In the genomic region with DNA sequence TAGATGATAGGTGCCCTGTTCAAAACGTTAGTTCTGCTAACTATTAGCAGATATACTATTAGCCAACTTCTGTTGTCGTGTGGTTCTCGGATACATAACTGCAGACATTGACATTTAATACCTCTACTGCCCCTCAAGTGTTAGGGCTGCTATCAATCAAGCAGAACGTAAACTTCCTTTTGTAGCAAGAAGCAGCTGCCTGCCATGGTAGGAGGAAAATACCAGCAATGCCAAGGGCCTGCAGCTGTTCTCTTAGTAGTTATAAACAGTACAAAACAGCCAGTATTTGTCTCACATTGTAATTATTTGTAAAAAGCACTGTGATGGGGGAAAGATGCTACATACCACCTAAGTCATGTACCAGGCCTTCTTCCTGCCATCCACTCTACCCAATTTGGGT, we compare ENCODE assay signal across 23 mouse cellular contexts. TPM values are rescaled to one million over a fixed set of nuclear protein-coding genes. Genes with fewer than 3 reads are reported as not detected.
DNase-seq lines count a peak whose midpoint lies in the region; ATAC-seq and TF ChIP-seq lines count a peak whose summit lies in the region.
"Had no signal": no experiment of that assay in that cellular context is flagged by ENCODE, and none has a peak within 500 bp of the region (broad histone marks: within the 10 kb centered on the region; RNA-seq: fewer than 3 reads in every experiment).

No protein-coding gene starts in this region.

- no peak overlapping the region for H3K27ac ChIP-seq in heart, embryonic 12.5 days (ENCODE audit: poor library complexity, severe bottlenecking)
- H3K27ac ChIP-seq in bone marrow, adult 2 months (ENCODE audit: control insufficient read depth, insufficient read depth, low read depth, low read length, poor library complexity) = peak overlapping the region; percentile 70; the same call in 1 of the 2 replicates
- H3K27ac ChIP-seq: embryonic facial prominence, embryonic 15.5 days; forebrain, embryonic 10.5 days; heart, adult 2 months; hindbrain, embryonic 10.5 days; hindbrain, embryonic 14.5 days; intestine, embryonic 15.5 days had no signal

- H3K4me1 ChIP-seq in heart, embryonic 12.5 days (replicated peaks) = no peaks in the 10 kb centered on the region
- peaks cover 2% of the 10 kb centered on the region; the same call in 1 of the 2 replicates for H3K4me1 ChIP-seq in bone marrow, adult 2 months (ENCODE audit: control insufficient read depth, insufficient read depth, low read length)
- H3K4me1 ChIP-seq: forebrain, embryonic 10.5 days; hindbrain, embryonic 10.5 days; intestine, embryonic 15.5 days had no signal

- TF ChIP-seq POLR2A in bone marrow, adult 2 months (IDR thresholded peaks at IDR 0.05; ENCODE audit: borderline replicate concordance, control insufficient read depth, low read depth, low read length) = no peak

- no peaks in the 10 kb centered on the region for H3K36me3 ChIP-seq in heart, embryonic 12.5 days
- H3K36me3 ChIP-seq: embryonic facial prominence, embryonic 15.5 days; forebrain, embryonic 10.5 days; G1E; hindbrain, embryonic 10.5 days; intestine, embryonic 15.5 days had no signal

- no peaks in the 10 kb centered on the region for H3K27me3 ChIP-seq in heart, embryonic 12.5 days (replicated peaks)
- H3K27me3 ChIP-seq: embryonic facial prominence, embryonic 15.5 days; intestine, embryonic 15.5 days had no signal

- DNase-seq in heart, adult 11 months = peak; percentile 24
- DNase-seq in A20 (ENCODE audit: low read depth, low spot score) = peak; percentile 82
- DNase-seq in left cerebral cortex, postnatal 14 days (ENCODE audit: low spot score in 2 of 2) = no peak
- DNase-seq: adrenal gland, adult 8-10 months; adrenal gland, postnatal 36 days; B cell, adult 2 months; cerebellum, adult 11 months; cerebellum, adult 8-10 months; cerebellum, postnatal 14 days; heart, adult 2 months had no signal

- 58% methylated on average over 4 of the region's 4 CpGs for WGBS in heart, embryonic 12.5 days
- 41% methylated on average over 4 of the region's 4 CpGs for WGBS in bone marrow, adult 2 months

- no peak overlapping the region for H3K9ac ChIP-seq in heart, embryonic 12.5 days
- H3K9ac ChIP-seq: embryonic facial prominence, embryonic 15.5 days; hindbrain, embryonic 14.5 days; intestine, embryonic 15.5 days had no signal

- no peak for TF ChIP-seq CTCF in bone marrow, adult 2 months (IDR thresholded peaks at IDR 0.05; ENCODE audit: control insufficient read depth, insufficient read depth, low read length)

- no peak for ATAC-seq in heart, embryonic 12.5 days (ENCODE audit: insufficient number of reproducible peaks, low FRiP score)
- peak; percentile 26; the same call in 1 of the 2 replicates for ATAC-seq in neutrophil, adult 5-6 weeks (ENCODE audit: extremely low read depth, insufficient number of reproducible peaks, low FRiP score, poor library complexity, severe bottlenecking)
- ATAC-seq: CD4-positive, CD25-positive, alpha-beta regulatory T cell, adult 4 months; forebrain, embryonic 14.5 days; intestine, embryonic 15.5 days had no signal

- no peak overlapping the region for H3K4me2 ChIP-seq in heart, embryonic 12.5 days
- H3K4me2 ChIP-seq: embryonic facial prominence, embryonic 15.5 days; heart, embryonic 11.5 days; hindbrain, embryonic 14.5 days; intestine, embryonic 15.5 days had no signal

- intact Hi-C loops in left cerebral cortex, postnatal 14 days (cut with DNase I) = no loop called here

- H3K4me3 ChIP-seq in heart, embryonic 12.5 days = no peak overlapping the region
- H3K4me3 ChIP-seq in bone marrow, adult 2 months (replicated peaks; ENCODE audit: control insufficient read depth, low read depth, low read length) = no peak overlapping the region
- H3K4me3 ChIP-seq: embryonic facial prominence, embryonic 15.5 days; erythroblast, embryonic 14.5 days; forebrain, embryonic 10.5 days; heart, adult 2 months; hindbrain, embryonic 10.5 days; intestine, embryonic 15.5 days had no signal

- no peaks in the 10 kb centered on the region for H3K9me3 ChIP-seq in heart, embryonic 12.5 days (replicated peaks)
- H3K9me3 ChIP-seq: embryonic facial prominence, embryonic 15.5 days; forebrain, embryonic 10.5 days; G1E; hindbrain, embryonic 10.5 days; intestine, embryonic 15.5 days had no signal

RNA-seq across cellular contexts. Expression of a gene that starts 6.7 kb away (rescaled TPM):
- 18.8 and 18.9 TPM in 2 replicates for polyA plus RNA-seq in heart, embryonic 12.5 days (2016; fragmentation: Nextera tagmentation; extraction: Ambion mirVana)
- polyA plus RNA-seq in bone marrow, adult 2 months (2011; ENCODE audit: insufficient read depth, insufficient read length, low replicate concordance, missing spikeins) = 4.8 and 8.9 TPM in 2 replicates
- total RNA-seq in neutrophil, adult 5-6 weeks (2017) = 18.5 and 20.6 TPM in 2 replicates
- 10 to 100 TPM; 34.7 to 37.0 TPM for total RNA-seq in left cerebral cortex, postnatal 14 days (2021)
- polyA plus RNA-seq: G1E had no signal

Comparison
In these comparisons a context has a peak if more than half of its experiments do, and no peak if none do; other contexts are left out.
1. DNase-seq: peak in heart, adult 11 months (single experiment) and A20 (single experiment); none in left cerebral cortex, postnatal 14 days (0 of 2).